31 mouse cellular contexts compared by ENCODE assay signal in genomic region chr16:21265417-21265816, GRCm38 (mm10).
DNase-seq lines count a peak whose midpoint lies in the region; ATAC-seq and TF ChIP-seq lines count a peak whose summit lies in the region.
"Had no signal": no experiment of that assay in that cellular context is flagged by ENCODE, and none has a peak within 500 bp of the region (broad histone marks: within the 10 kb centered on the region; RNA-seq: fewer than 3 reads in every experiment).

No protein-coding gene starts in this region.

- peaks cover 7 to 8% of the 10 kb centered on the region in 2 experiments; a peak in 2 of 4 replicates for H3K4me1 ChIP-seq in heart, embryonic 14.5 days (ENCODE audit: control insufficient read depth in 2 of 2, insufficient read depth in 2 of 2, low read length in 2 of 2)
- no peaks in the 10 kb centered on the region for H3K4me1 ChIP-seq in kidney, adult 2 months (ENCODE audit: control insufficient read depth, insufficient read depth, low read length)
- H3K4me1 ChIP-seq in kidney, embryonic 14.5 days (ENCODE audit: control insufficient read depth, insufficient read depth, low read length), result no peaks in the 10 kb centered on the region
- peaks cover 6% of the 10 kb centered on the region for H3K4me1 ChIP-seq in kidney, embryonic 16.5 days (ENCODE audit: insufficient read depth, low read length)
- H3K4me1 ChIP-seq in intestine, embryonic 15.5 days (replicated peaks), result no peaks in the 10 kb centered on the region; the same call in 1 of the 2 replicates
- H3K4me1 ChIP-seq: embryonic facial prominence, embryonic 15.5 days had no signal

- no peak for DNase-seq in heart, adult 8-10 months (ENCODE audit: low spot score)
- peak; percentile 52 for DNase-seq in kidney, adult 2 months
- peak; percentile 29 to 40 for DNase-seq in kidney, postnatal 36 days
- no peak for DNase-seq in liver
- DNase-seq: adrenal gland, postnatal 10 days; adrenal gland, postnatal 36 days; B cell, adult 2 months; cerebellum, adult 18-20 months; cerebellum, adult 9-10 months; cerebellum, postnatal 14 days; gastrocnemius, adult 2 months; gastrocnemius, postnatal 14 days; heart, adult 11 months; heart, postnatal 10 days; heart, postnatal 36 days had no signal

- H3K4me3 ChIP-seq in heart, embryonic 14.5 days (ENCODE audit: control insufficient read depth in 1 of 2, insufficient read depth in 1 of 2, low read depth in 1 of 2, low read length in 2 of 2), result no peak overlapping the region
- H3K4me3 ChIP-seq in kidney, adult 2 months (ENCODE audit: insufficient read depth, low read depth, low read length), result no peak overlapping the region
- H3K4me3 ChIP-seq in kidney, embryonic 14.5 days (ENCODE audit: low read length), result no peak overlapping the region
- H3K4me3 ChIP-seq in kidney, embryonic 16.5 days (ENCODE audit: low read length), result no peak overlapping the region
- no peak overlapping the region for H3K4me3 ChIP-seq in intestine, embryonic 15.5 days (replicated peaks)
- H3K4me3 ChIP-seq: embryonic facial prominence, embryonic 12.5 days; embryonic facial prominence, embryonic 15.5 days; forebrain, embryonic 12.5 days; gastrocnemius, adult 2 months; heart, embryonic 15.5 days; hindbrain, embryonic 10.5 days; hindbrain, embryonic 13.5 days had no signal

- no peak for TF ChIP-seq CTCF in kidney, adult 2 months (conservative IDR thresholded peaks at IDR 0.05; ENCODE audit: insufficient read depth, insufficient read length, low read depth, low read length)

- TF ChIP-seq POLR2A in kidney, adult 2 months (IDR thresholded peaks at IDR 0.05; ENCODE audit: low read depth, low read length), result no peak

- ATAC-seq in heart, embryonic 14.5 days (ENCODE audit: insufficient number of reproducible peaks, insufficient read depth, low FRiP score, low read depth), result 0 out of 2 replicates have a peak, but pooled peaks have one; percentile 35
- ATAC-seq in kidney, embryonic 14.5 days (ENCODE audit: low FRiP score, low TSS enrichment), result no peak
- peak; percentile 19; the same call in 1 of the 2 replicates for ATAC-seq in kidney, embryonic 16.5 days (ENCODE audit: low FRiP score, low TSS enrichment)
- no peak for ATAC-seq in intestine, embryonic 15.5 days
- ATAC-seq: forebrain, embryonic 16.5 days; hindbrain, embryonic 16.5 days; Patski had no signal

- H3K4me2 ChIP-seq in heart, embryonic 14.5 days (ENCODE audit: low read length), result no peak overlapping the region
- H3K4me2 ChIP-seq in kidney, embryonic 14.5 days (replicated peaks; ENCODE audit: low read depth, low read length), result no peak overlapping the region
- H3K4me2 ChIP-seq in kidney, embryonic 16.5 days (replicated peaks; ENCODE audit: low read depth, low read length), result no peak overlapping the region
- H3K4me2 ChIP-seq in intestine, embryonic 15.5 days (replicated peaks), result no peak overlapping the region
- H3K4me2 ChIP-seq: embryonic facial prominence, embryonic 12.5 days; embryonic facial prominence, embryonic 15.5 days; forebrain, embryonic 12.5 days; heart, embryonic 11.5 days; heart, embryonic 15.5 days; hindbrain, embryonic 13.5 days had no signal

- no peaks in the 10 kb centered on the region for H3K27me3 ChIP-seq in heart, embryonic 14.5 days (ENCODE audit: control insufficient read depth, insufficient read depth, low read length)
- H3K27me3 ChIP-seq in kidney, adult 2 months (replicated peaks; ENCODE audit: control insufficient read depth, insufficient read depth, low read length), result no peaks in the 10 kb centered on the region
- 0 out of 2 replicates have a peak, but pooled peaks cover 4% of the 10 kb centered on the region for H3K27me3 ChIP-seq in kidney, embryonic 14.5 days (ENCODE audit: control insufficient read depth, insufficient read depth, low read length)
- H3K27me3 ChIP-seq in kidney, embryonic 16.5 days (ENCODE audit: insufficient read depth, low read length), result 0 out of 2 replicates have a peak, but pooled peaks cover 2% of the 10 kb centered on the region
- H3K27me3 ChIP-seq in intestine, embryonic 15.5 days (replicated peaks), result no peaks in the 10 kb centered on the region
- H3K27me3 ChIP-seq: CH12.LX; embryonic facial prominence, embryonic 12.5 days; embryonic facial prominence, embryonic 15.5 days; forebrain, embryonic 12.5 days; heart, embryonic 15.5 days had no signal

- 93% methylated on average over 7 of the region's 7 CpGs for WGBS in heart, embryonic 14.5 days
- WGBS in kidney, adult 2 months, result 61% methylated on average over 7 of the region's 7 CpGs
- WGBS in kidney, embryonic 14.5 days, result 78% methylated on average over 7 of the region's 7 CpGs
- whole genome bisulfite sequencing in kidney, embryonic 16.5 days, result 79% methylated on average over 7 of the region's 7 CpGs
- 82% methylated on average over 7 of the region's 7 CpGs for WGBS in intestine, embryonic 15.5 days

- no peaks in the 10 kb centered on the region for H3K9me3 ChIP-seq in heart, embryonic 14.5 days (ENCODE audit: control insufficient read depth, low read length)
- no peaks in the 10 kb centered on the region for H3K9me3 ChIP-seq in kidney, embryonic 14.5 days (ENCODE audit: control insufficient read depth, low read length)
- no peaks in the 10 kb centered on the region for H3K9me3 ChIP-seq in kidney, embryonic 16.5 days (ENCODE audit: low read length)
- no peaks in the 10 kb centered on the region for H3K9me3 ChIP-seq in intestine, embryonic 15.5 days
- H3K9me3 ChIP-seq: embryonic facial prominence, embryonic 12.5 days; embryonic facial prominence, embryonic 15.5 days; forebrain, embryonic 12.5 days; G1E; heart, embryonic 15.5 days; hindbrain, embryonic 10.5 days; hindbrain, embryonic 13.5 days had no signal

- no peak overlapping the region for H3K9ac ChIP-seq in heart, embryonic 14.5 days (ENCODE audit: low read length)
- no peak overlapping the region for H3K9ac ChIP-seq in kidney, embryonic 14.5 days (ENCODE audit: low read depth, low read length)
- no peak overlapping the region for H3K9ac ChIP-seq in kidney, embryonic 16.5 days (replicated peaks; ENCODE audit: low read length)
- H3K9ac ChIP-seq in intestine, embryonic 15.5 days, result no peak overlapping the region
- H3K9ac ChIP-seq: embryonic facial prominence, embryonic 12.5 days; embryonic facial prominence, embryonic 15.5 days; forebrain, embryonic 12.5 days; heart, embryonic 15.5 days; hindbrain, embryonic 13.5 days had no signal

- no peak overlapping the region for H3K27ac ChIP-seq in heart, embryonic 14.5 days (replicated peaks in 1 of 2; ENCODE audit: control insufficient read depth in 1 of 2, insufficient read depth in 1 of 2, low read depth in 2 of 2, low read length in 2 of 2)
- peak overlapping the region; percentile 29; the same call in 1 of the 2 replicates for H3K27ac ChIP-seq in kidney, adult 2 months (ENCODE audit: insufficient read depth, low read depth, low read length)
- no peak overlapping the region for H3K27ac ChIP-seq in kidney, embryonic 14.5 days (ENCODE audit: low read depth, low read length)
- peak overlapping the region; percentile 26; the same call in 1 of the 2 replicates for H3K27ac ChIP-seq in kidney, embryonic 16.5 days (ENCODE audit: low read length)
- H3K27ac ChIP-seq in intestine, embryonic 15.5 days, result no peak overlapping the region
- H3K27ac ChIP-seq: embryonic facial prominence, embryonic 12.5 days; embryonic facial prominence, embryonic 15.5 days; forebrain, embryonic 12.5 days; gastrocnemius, adult 2 months; heart, embryonic 15.5 days; hindbrain, embryonic 10.5 days; hindbrain, embryonic 13.5 days had no signal

- H3K36me3 ChIP-seq in heart, embryonic 14.5 days (ENCODE audit: control insufficient read depth, insufficient read depth, low read length), result no peaks in the 10 kb centered on the region
- H3K36me3 ChIP-seq in kidney, adult 2 months (ENCODE audit: control insufficient read depth, insufficient read depth, low read length), result no peaks in the 10 kb centered on the region
- no peaks in the 10 kb centered on the region for H3K36me3 ChIP-seq in kidney, embryonic 14.5 days (ENCODE audit: control insufficient read depth, insufficient read depth, low read length)
- no peaks in the 10 kb centered on the region for H3K36me3 ChIP-seq in kidney, embryonic 16.5 days (ENCODE audit: insufficient read depth, low read length)
- no peaks in the 10 kb centered on the region for H3K36me3 ChIP-seq in intestine, embryonic 15.5 days
- H3K36me3 ChIP-seq: embryonic facial prominence, embryonic 12.5 days; embryonic facial prominence, embryonic 15.5 days; forebrain, embryonic 12.5 days; G1E; heart, embryonic 15.5 days; hindbrain, embryonic 10.5 days; hindbrain, embryonic 13.5 days had no signal

Comparison
In these comparisons a context has a peak if more than half of its experiments do, and no peak if none do; other contexts are left out.
1. ATAC-seq: peak in heart, embryonic 14.5 days (single experiment) and kidney, embryonic 16.5 days (single experiment); none in kidney, embryonic 14.5 days (single experiment) and intestine, embryonic 15.5 days (single experiment).
2. H3K27ac ChIP-seq: peak in kidney, adult 2 months (single experiment) and kidney, embryonic 16.5 days (single experiment); none in heart, embryonic 14.5 days (0 of 2), kidney, embryonic 14.5 days (single experiment) and intestine, embryonic 15.5 days (single experiment).
3. DNase-seq: peak in kidney, adult 2 months (single experiment) and kidney, postnatal 36 days (2 of 2); none in heart, adult 8-10 months (single experiment) and liver (single experiment).